Mouse (Mus musculus): Measurements from ENCODE around the gene Zc3h6.
A peak's percentile ranks its signal among the peaks of the same experiment; 100 is the strongest.
"Not testable (repeated sequence)": the region's sequence is repeated elsewhere in the genome, so short reads cannot be mapped to it uniquely, and the experiment has no call there.

Gene Zc3h6

GRCm38 (mm10) chr2:128966641-128967580 lies at the start of gene Zc3h6:
Gene Zc3h6, plus strand, starts transcription at chr2:128967402.
- DNase-seq (ENCODE audit: low spot score in 2 of 2), result peak; percentile 98

GRCm38 (mm10) chr2:128924799-128925198 lies 42.4 kb upstream of the Zc3h6 start:
- no peak for DNase-seq (ENCODE audit: low spot score in 2 of 2)

- no peak for DNase-seq (ENCODE audit: low spot score in 2 of 2)
These were observed 38.8 kb upstream of the Zc3h6 start for GRCm38 (mm10) chr2:128928446-128928845.

- DNase-seq (ENCODE audit: low spot score in 2 of 2), result no peak
These were observed 36.5 kb upstream of the Zc3h6 start for GRCm38 (mm10) chr2:128930704-128931103.

GRCm38 (mm10) chr2:128936256-128936655 lies 30.9 kb upstream of the Zc3h6 start:
- DNase-seq (ENCODE audit: low spot score in 2 of 2), result no peak

GRCm38 (mm10) chr2:128943538-128944528 lies 23.4 kb upstream of the Zc3h6 start, which contains the start of gene Zc3h8:
Gene Zc3h8, minus strand, starts transcription at chr2:128944077.
- peak; percentile 94 to 96 for DNase-seq (ENCODE audit: low spot score in 2 of 2)

GRCm38 (mm10) chr2:128947962-128948588 lies 19.1 kb upstream of the Zc3h6 start:
- no peak for DNase-seq (ENCODE audit: low spot score in 2 of 2)

- DNase-seq (ENCODE audit: low spot score in 2 of 2), result no peak
These were observed 13.0 kb upstream of the Zc3h6 start for GRCm38 (mm10) chr2:128954186-128954585.

- no peak for DNase-seq (ENCODE audit: low spot score in 2 of 2)
These were observed 1.6 kb upstream of the Zc3h6 start for GRCm38 (mm10) chr2:128965505-128966105.

- no peak for DNase-seq (ENCODE audit: low spot score in 2 of 2)
These were observed 966 bp upstream of the Zc3h6 start for GRCm38 (mm10) chr2:128966236-128966635.

GRCm38 (mm10) chr2:128967661-128968441 lies 649 bp downstream of the Zc3h6 start, which contains the start of gene Gm10762:
Gene Gm10762, minus strand, starts transcription at chr2:128967725.
- DNase-seq (ENCODE audit: low spot score in 2 of 2), result peak; percentile 71 to 80

GRCm38 (mm10) chr2:128968475-128969083 lies 1.4 kb downstream of the Zc3h6 start:
- no peak for DNase-seq (ENCODE audit: low spot score in 2 of 2)

GRCm38 (mm10) chr2:128972301-128972700 lies 5.1 kb downstream of the Zc3h6 start:
- no peak for DNase-seq (ENCODE audit: low spot score in 2 of 2)

- no peak for DNase-seq (ENCODE audit: low spot score in 2 of 2)
These were observed 8.4 kb downstream of the Zc3h6 start for GRCm38 (mm10) chr2:128975572-128975971.

GRCm38 (mm10) chr2:128984746-128985145 lies 17.5 kb downstream of the Zc3h6 start:
- no peak for DNase-seq (ENCODE audit: low spot score in 2 of 2)

- DNase-seq (ENCODE audit: low spot score in 2 of 2), result no peak
These were observed 37.7 kb downstream of the Zc3h6 start for GRCm38 (mm10) chr2:129004872-129005271.

- no peak for DNase-seq (ENCODE audit: low spot score in 2 of 2)
These were observed 39.1 kb downstream of the Zc3h6 start for GRCm38 (mm10) chr2:129006194-129006749.

GRCm38 (mm10) chr2:129008867-129009266 lies 41.7 kb downstream of the Zc3h6 start:
- not testable (repeated sequence) for DNase-seq (ENCODE audit: low spot score in 2 of 2)

GRCm38 (mm10) chr2:129020106-129020505 lies 52.9 kb downstream of the Zc3h6 start:
- DNase-seq (ENCODE audit: low spot score in 2 of 2), result no peak

All from urinary bladder, postnatal 36 days (tissue).